Mouse (Mus musculus) hindbrain, postnatal 0 days (tissue): Measurements from ENCODE around the gene Clip3. TPM values are rescaled to one million over a fixed set of nuclear protein-coding genes. Genes with fewer than 3 reads are reported as not detected.
A peak's percentile ranks its signal among the peaks of the same experiment; 100 is the strongest.

ENCODE experiments used
- ATAC-seq: fragments of 200-750 bp; cut with Nextera tagmentation; 2 replicates; pipeline ENCODE4 v1.8.0; 2017; ENCODE audit warnings: mild to moderate bottlenecking, moderate TSS enrichment, moderate library complexity
- DNase-seq: peaks from one replicate; pipeline ENCODE4 v3.0.0-alpha.2; 2015; ENCODE audit warnings: low spot score
- H3K27ac ChIP-seq: fragments of 300-500 bp; sonication (generic); 2 replicates; pipeline ENCODE4 v1.5.1; 2014; ENCODE audit warnings: mild to moderate bottlenecking
- H3K27me3 ChIP-seq: fragments of 300-500 bp; sonication (generic); 2 replicates; pipeline ENCODE4 v1.6.1; 2014; ENCODE audit warnings: low read length, mixed read lengths; ENCODE audit not compliant: insufficient read depth
- H3K36me3 ChIP-seq: fragments of 300-500 bp; sonication (generic); 2 replicates; pipeline ENCODE4 v1.6.1; 2014; ENCODE audit warnings: low read length, mixed read lengths; ENCODE audit not compliant: insufficient read depth
- H3K4me1 ChIP-seq: fragments of 300-500 bp; sonication (generic); 2 replicates; pipeline ENCODE4 v1.6.1; 2014; ENCODE audit warnings: antibody characterized with exemption, low read length, mixed read lengths; ENCODE audit not compliant: insufficient read depth
- H3K4me2 ChIP-seq: fragments of 300-500 bp; sonication (generic); 2 replicates; pipeline ENCODE4 v1.6.1; 2014; ENCODE audit warnings: low read depth, mild to moderate bottlenecking, low read length, moderate library complexity, mixed read lengths
- H3K4me3 ChIP-seq: fragments of 300-500 bp; sonication (generic); 2 replicates; pipeline ENCODE4 v1.5.1; 2014; ENCODE audit warnings: low read length
- H3K9ac ChIP-seq: fragments of 300-500 bp; sonication (generic); replicated peaks from 2 replicates; pipeline ENCODE4 v1.6.1; 2014; ENCODE audit warnings: mild to moderate bottlenecking, low read length, moderate library complexity, mixed read lengths
- H3K9me3 ChIP-seq: fragments of 300-500 bp; sonication (generic); 2 replicates; pipeline ENCODE4 v1.6.1; 2016; ENCODE audit warnings: low read length, mixed read lengths
- CTCF ChIP-seq: IDR thresholded peaks from 2 replicates; pipeline ENCODE4 v1.5.1; 2016; ENCODE audit warnings: antibody characterized with exemption, control low read depth, low read depth
- WGBS: fragments of 180-500 bp; shearing (Covaris S2); extraction: QIAGEN DNeasy Blood & Tissue Kit; methylation state at CpG from one replicate; pipeline ENCODE4 v1.1.7; 2014; 5-methylcytosine and 5-hydroxymethylcytosine counted together
- polyA plus RNA-seq: library from polyadenylated mRNA; unstranded; fragments of >200 nt; fragmentation: Nextera tagmentation; extraction: Ambion mirVana; gene quantifications from 2 replicates; pipeline ENCODE4 v1.2.1, GENCODE M21; 2015
- total RNA-seq: library from RNA; depleted of rRNA; stranded (reverse); fragments of >200 nt; gene quantifications from 2 replicates; pipeline ENCODE4 v1.2.3, GENCODE M21; 2014

Clip3 gene
- total and polyA plus RNA-seq, 2 experiments from 2014 or later = 118 to 172 TPM

DNA sequence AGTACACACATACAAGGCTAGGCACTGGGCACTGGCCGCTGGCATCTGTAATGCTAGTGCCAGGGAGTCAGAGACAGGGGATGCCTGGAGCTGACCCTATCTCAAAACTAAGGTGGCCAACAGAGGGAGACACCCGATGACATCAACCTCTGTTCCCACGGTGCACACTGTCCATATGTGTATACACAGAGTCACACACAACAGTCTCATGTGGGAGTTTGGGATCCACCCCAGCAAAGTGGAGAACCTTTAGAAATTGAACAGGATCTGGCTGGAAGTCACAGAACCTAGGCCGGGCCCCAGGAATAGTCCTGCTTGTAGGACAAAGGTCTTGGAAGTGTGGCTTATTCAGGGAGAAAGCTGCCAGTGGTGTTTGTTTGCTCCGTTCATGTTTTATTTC is 2.8 kb downstream of the Clip3 start:
- Histone ChIP-seq H3K36me3 (peaks cover 39% of the 10 kb centered on the region), H3K4me3 (no peak overlapping the region), H3K4me1 (peaks cover 12% of the 10 kb centered on the region), H3K9ac (0 out of 2 replicates have a peak overlapping the region, but pooled peaks have one; percentile 24), H3K27me3 (no peaks in the 10 kb centered on the region), H3K4me2 (no peak overlapping the region), H3K27ac (peak overlapping the region; percentile 49; the same call in 1 of the 2 replicates), H3K9me3 (no peaks in the 10 kb centered on the region)
- ATAC-seq (no peak), DNase-seq (no peak)
- 88% methylated on average over 5 of the region's 5 CpGs for WGBS
- 0 out of 2 replicates have a peak, but pooled peaks have one; percentile 2 for TF ChIP-seq CTCF

DNA sequence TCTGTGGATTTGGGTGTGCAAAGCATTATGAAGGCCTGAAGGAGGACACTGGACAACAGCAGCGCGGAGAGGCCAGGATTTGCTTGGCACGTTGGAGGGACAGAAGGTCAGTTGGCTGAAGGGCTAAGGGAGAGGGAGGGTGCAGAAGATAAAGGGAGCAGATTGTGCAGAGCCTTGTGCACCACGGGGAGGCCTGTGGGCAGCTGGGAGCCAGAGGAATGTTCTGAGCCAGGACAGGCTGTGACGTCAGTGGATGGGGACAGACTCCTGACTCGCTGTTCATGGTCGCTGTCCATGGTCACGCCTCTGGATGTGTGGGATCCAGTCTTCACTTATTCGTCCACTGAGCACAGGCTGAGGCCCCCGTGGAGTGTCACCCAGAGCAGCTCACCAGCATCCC is 3.6 kb downstream of the Clip3 start:
- TF ChIP-seq CTCF = no peak
- H3K4me3 ChIP-seq = no peak overlapping the region
- H3K36me3 ChIP-seq = peaks cover 46% of the 10 kb centered on the region
- H3K9ac ChIP-seq = no peak overlapping the region
- WGBS = 71% methylated on average over 10 of the region's 10 CpGs
- H3K27ac ChIP-seq = peak overlapping the region; percentile 49
- DNase-seq (peak; percentile 49), ATAC-seq (peak; percentile 27; the same call in 1 of the 2 replicates)
- no peaks in the 10 kb centered on the region for H3K27me3 ChIP-seq
- peaks cover 12% of the 10 kb centered on the region for H3K4me1 ChIP-seq
- no peak overlapping the region for H3K4me2 ChIP-seq
- no peaks in the 10 kb centered on the region for H3K9me3 ChIP-seq

DNA sequence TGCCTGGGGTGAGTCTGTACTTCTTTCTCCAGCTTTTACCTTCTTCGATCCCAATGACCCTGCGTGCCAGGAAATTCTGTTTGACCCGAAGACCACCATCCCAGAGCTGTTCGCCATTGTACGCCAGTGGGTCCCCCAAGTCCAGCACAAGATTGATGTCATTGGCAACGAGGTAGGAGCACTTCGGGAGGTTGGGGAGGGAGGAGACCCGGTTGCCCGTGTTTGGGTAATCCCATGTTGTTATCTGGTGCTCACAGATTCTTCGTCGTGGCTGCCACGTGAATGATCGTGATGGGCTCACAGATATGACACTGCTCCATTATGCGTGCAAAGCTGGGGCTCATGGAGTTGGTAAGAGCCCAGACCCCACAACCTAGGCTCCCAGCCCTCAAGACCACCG is 5.3 kb downstream of the Clip3 start:
- Histone ChIP-seq H3K4me2 (no peak overlapping the region), H3K36me3 (peaks cover 54% of the 10 kb centered on the region), H3K9me3 (no peaks in the 10 kb centered on the region), H3K4me3 (no peak overlapping the region), H3K4me1 (0 out of 2 replicates have a peak, but pooled peaks cover 6% of the 10 kb centered on the region), H3K9ac (no peak overlapping the region), H3K27me3 (no peaks in the 10 kb centered on the region), H3K27ac (no peak overlapping the region)
- no peak for TF ChIP-seq CTCF
- DNase-seq (no peak), ATAC-seq (no peak)
- WGBS = 95% methylated on average over 15 of the region's 15 CpGs

DNA sequence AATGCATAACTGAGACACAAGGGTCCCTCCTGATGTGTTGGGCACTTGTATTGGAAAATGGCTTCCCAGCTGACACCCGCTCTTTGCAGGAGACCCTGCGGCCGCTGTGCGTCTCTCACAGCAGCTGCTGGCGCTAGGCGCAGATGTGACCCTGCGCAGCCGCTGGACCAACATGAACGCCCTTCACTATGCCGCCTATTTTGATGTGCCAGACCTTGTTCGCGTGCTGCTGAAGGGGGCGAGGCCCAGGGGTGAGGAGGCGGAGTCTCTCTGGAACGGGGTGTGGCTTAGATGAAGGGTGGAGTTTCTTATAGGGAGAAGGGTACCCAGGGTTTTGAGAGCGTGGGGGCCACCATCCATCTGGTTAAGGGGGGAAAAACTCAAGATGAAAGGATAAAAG is 5.7 kb downstream of the Clip3 start:
- WGBS = 86% methylated on average over 16 of the region's 16 CpGs
- Histone ChIP-seq H3K9ac (no peak overlapping the region), H3K27me3 (no peaks in the 10 kb centered on the region), H3K4me3 (no peak overlapping the region), H3K36me3 (peaks cover 58% of the 10 kb centered on the region), H3K4me1 (0 out of 2 replicates have a peak, but pooled peaks cover 6% of the 10 kb centered on the region), H3K9me3 (no peaks in the 10 kb centered on the region), H3K27ac (no peak overlapping the region), H3K4me2 (no peak overlapping the region)
- ATAC-seq (no peak), DNase-seq (no peak)
- TF ChIP-seq CTCF = no peak

DNA sequence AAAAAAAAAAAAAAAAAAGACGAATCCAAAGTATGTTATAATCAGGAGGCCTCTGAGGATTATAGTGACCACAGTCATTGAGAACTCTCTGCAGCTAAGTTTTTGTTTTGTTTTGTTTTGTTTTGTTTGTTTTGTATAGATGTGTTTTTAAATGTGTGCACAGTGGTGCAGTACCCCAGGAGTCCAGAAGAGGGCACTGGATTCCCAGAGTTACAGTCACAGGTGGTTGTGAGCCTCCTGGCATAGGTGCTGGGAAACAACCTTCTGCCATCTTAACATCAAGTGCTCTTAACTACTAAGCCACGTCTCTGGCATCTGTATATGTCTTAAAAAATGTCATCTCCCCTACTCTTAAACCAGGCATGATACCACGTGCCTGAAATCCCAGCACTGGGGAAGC is 9.4 kb downstream of the Clip3 start:
- peak; percentile 76 for TF ChIP-seq CTCF
- Histone ChIP-seq H3K4me2 (no peak overlapping the region), H3K9ac (no peak overlapping the region), H3K4me3 (no peak overlapping the region), H3K27ac (no peak overlapping the region), H3K4me1 (no peaks in the 10 kb centered on the region), H3K27me3 (no peaks in the 10 kb centered on the region), H3K36me3 (peaks cover 67% of the 10 kb centered on the region), H3K9me3 (no peaks in the 10 kb centered on the region)
- WGBS = 54% methylated on average over 3 of the region's 3 CpGs
- peak; percentile 21; the same call in 1 of the 2 replicates for ATAC-seq
- peak; percentile 69 for DNase-seq

DNA sequence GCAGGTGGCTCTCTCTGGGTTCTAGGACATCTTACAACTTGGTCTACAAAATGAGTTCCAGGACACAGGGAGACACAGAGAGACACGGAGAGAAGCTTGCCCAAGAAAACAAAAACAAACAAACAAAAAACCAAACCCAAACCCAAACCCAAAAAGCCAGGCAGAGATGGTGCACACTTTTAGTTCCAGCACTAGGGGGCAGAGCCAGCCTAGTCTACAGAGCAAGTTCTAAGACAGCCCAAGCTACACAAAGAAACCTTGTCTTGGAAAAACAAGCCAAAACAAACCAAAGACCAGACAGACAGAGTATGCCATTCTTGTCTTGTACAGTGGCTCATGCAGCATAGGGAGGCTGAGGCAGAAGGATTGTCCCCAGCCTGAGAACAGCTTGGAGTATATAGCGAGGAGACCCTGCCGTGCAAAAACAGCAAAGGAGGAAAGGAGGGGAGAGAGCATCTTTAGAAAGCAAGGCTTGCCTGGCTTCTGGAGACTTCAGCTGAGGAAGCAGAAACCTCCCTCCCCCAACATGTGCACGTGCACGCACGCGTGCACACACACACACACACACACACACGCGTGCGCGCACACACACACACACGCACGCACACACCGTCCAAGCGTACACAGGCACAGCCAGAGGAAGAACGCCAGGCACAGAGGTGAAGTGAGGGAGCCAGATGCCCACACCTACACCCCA is 14.7 kb downstream of the Clip3 start:
- no peak for ATAC-seq
- 94% methylated on average over 16 of the region's 16 CpGs for WGBS
- Histone ChIP-seq H3K4me2 (no peak overlapping the region), H3K4me3 (no peak overlapping the region), H3K9ac (no peak overlapping the region), H3K9me3 (no peaks in the 10 kb centered on the region), H3K36me3 (peaks cover 43% of the 10 kb centered on the region), H3K4me1 (peaks cover 6% of the 10 kb centered on the region; the same call in 1 of the 2 replicates), H3K27ac (peak overlapping the region; percentile 16; the same call in 1 of the 2 replicates), H3K27me3 (no peaks in the 10 kb centered on the region)
- DNase-seq = peak; percentile 50
- TF ChIP-seq CTCF = peak; percentile 60
